Mouse (Mus musculus): Measurements from ENCODE around the gene Olfr382.
"Not testable (repeated sequence)": the region's sequence is repeated elsewhere in the genome, so short reads cannot be mapped to it uniquely, and the experiment has no call there.

Olfr382 gene

DNA sequence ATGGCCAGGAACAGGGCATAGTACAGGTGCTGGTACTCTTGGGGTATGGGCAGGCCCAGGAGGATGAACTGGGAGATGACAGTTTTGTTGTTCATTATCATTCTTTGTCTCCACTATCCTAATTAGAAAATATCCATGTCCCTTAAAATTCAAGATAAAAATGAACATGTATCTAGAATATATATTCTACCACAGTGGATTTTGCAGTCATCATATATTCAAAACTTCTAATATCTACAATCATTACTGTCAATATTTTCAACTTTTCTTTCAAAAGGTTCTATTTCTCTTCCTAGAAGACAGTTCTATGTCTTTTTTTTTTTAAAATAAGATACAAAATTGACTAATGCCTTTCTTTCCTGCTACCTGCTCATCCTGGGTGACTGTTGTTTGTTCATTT lies at the start of gene Olfr382:
Gene Olfr382, minus strand, starts transcription at position 101 of the 400 bp plus-strand sequence.
- no peak for DNase-seq (ENCODE audit: low read depth, low spot score)

DNA sequence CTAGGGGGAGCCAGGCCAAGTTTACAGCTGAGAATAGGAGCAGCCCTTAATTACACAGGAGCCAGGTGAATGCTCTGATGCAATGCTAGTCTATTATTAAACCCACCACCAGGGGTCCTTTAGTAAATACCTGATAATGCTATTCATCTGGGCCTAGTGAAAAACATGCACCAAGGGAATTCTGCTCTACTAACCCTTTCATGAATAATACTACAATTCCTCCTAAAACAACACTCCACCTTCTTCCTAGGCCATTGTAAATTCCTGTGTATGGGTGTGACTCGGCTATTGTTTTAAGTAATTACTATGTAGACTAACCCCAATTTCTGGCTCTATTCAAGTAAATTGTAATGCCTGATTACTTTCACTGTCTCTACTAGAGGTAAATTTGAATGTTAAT lies 12.0 kb upstream of the Olfr382 start:
- DNase-seq (ENCODE audit: low read depth, low spot score): not testable (repeated sequence)

GRCm38 (mm10) chr11:73491503-73491902 lies 25.5 kb downstream of the Olfr382 start, which contains the start of gene Olfr381:
TSS of gene Olfr381 (minus strand) at chr11:73491603.
- DNase-seq (ENCODE audit: low read depth, low spot score): no peak

Data from A20 (cell line).